Mouse (Mus musculus) splenic B cell, adult 2 months (primary cell): Measurements from ENCODE around the gene Mcm10.

ENCODE experiments used
- DNase-seq: peaks from one replicate; pipeline ENCODE4 v3.0.0-alpha.2; 2011; ENCODE audit warnings: low read depth, low spot score
- H3K27me3 ChIP-seq: 2 replicates; pipeline ENCODE4 v1.6.1; 2012; ENCODE audit warnings: mild to moderate bottlenecking, low read length, moderate library complexity, mixed read lengths; ENCODE audit not compliant: control insufficient read depth, poor library complexity, insufficient read depth, severe bottlenecking
- H3K36me3 ChIP-seq: 2 replicates; pipeline ENCODE4 v1.6.1; 2012; ENCODE audit warnings: mild to moderate bottlenecking, low read length, moderate library complexity, mixed read lengths; ENCODE audit not compliant: control insufficient read depth, poor library complexity, insufficient read depth, severe bottlenecking

Gene Mcm10

GRCm38 (mm10) chr2:5038320-5038719, 25.7 kb upstream of the Mcm10 start:
- no peak for DNase-seq
- Histone ChIP-seq H3K27me3 (no peaks in the 10 kb centered on the region), H3K36me3 (no peaks in the 10 kb centered on the region)

GRCm38 (mm10) chr2:5037390-5037789, 24.8 kb upstream of the Mcm10 start:
- no peaks in the 10 kb centered on the region for H3K27me3 ChIP-seq
- DNase-seq: no peak

DNA sequence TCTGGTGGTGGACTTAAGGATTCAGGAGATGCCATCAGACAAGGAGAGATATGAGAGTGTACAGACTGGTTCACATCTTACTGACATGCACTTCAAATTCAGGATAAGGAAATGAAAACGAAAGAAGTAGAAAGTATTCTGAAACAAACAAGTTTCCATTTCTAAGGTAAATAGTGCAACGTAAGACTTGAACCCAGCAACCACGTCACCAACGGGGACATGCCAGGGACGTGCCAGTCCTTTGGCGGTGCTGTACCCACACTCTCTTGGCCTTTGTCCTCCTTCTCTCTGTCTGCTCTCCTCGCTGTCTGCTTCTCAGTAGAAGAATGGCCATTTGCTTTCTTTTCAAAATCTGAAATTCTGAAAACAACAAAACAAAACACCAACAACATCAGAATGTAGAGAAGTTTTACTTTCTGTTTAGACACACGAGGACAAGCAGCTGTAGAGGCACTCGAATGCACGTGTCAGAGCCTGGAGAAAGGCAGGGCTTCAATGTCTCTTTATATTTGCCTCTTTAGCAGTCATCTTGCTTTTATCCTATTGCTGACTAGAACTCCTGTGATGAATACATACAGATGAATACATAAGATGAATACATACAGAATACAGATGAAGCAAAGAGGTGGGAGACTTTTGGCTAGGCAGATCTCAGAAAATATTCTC, 24.0 kb upstream of the Mcm10 start:
- no peaks in the 10 kb centered on the region for H3K36me3 ChIP-seq
- H3K27me3 ChIP-seq: no peaks in the 10 kb centered on the region
- DNase-seq: peak; percentile 29

More at GRCm38 (mm10) chr2:5037390-5037789, 24.8 kb upstream of the Mcm10 start:
- no peaks in the 10 kb centered on the region for H3K36me3 ChIP-seq

- H3K36me3 ChIP-seq: no peaks in the 10 kb centered on the region
- DNase-seq: no peak
- H3K27me3 ChIP-seq: no peaks in the 10 kb centered on the region
Observed at GRCm38 (mm10) chr2:5035241-5035640, 22.6 kb upstream of the Mcm10 start.

GRCm38 (mm10) chr2:5034801-5035200, 22.2 kb upstream of the Mcm10 start:
- H3K27me3 ChIP-seq: no peaks in the 10 kb centered on the region

DNA sequence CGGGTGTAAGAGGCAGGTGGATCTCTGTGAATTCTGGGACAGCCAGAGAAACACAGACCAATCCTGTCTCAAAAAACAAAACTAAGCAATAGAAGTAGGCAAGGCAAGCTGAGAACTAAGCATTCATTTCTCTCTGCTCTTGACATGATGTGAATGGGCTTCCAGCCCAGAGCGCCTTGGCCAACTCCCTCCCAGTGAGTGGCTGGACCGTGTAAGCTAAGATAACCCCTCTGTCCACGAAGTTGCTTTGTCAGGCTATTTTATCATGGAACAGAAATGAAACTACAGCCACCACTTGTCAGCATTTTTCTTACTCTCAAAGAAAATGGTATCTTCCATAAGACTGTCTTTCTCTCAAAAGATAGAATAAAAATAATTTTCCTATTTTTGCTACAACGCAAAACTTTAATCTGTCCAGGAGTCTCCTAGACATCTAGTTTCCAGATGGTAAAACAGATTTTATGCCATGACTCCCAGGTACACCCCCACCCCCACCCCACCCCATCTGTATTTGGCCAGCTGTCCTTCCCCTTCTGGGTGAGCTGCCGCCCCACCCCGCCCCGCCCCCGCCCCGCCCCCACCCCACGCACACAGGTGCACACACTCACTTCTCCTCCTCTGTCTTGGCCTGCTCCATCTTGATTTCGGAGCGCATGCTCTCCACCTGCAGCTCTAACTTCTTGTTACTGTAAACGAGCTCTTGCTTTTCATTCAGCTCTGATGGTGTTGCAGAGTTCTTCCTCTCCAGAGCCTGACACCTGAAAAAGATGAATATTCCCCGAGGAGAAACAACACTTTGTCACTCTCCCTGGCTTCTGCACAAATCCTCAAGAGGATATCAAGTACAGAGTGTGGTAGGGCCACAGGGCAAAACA, 21.2 kb upstream of the Mcm10 start:
- no peaks in the 10 kb centered on the region for H3K36me3 ChIP-seq
- no peaks in the 10 kb centered on the region for H3K27me3 ChIP-seq
- DNase-seq: no peak

More at GRCm38 (mm10) chr2:5034801-5035200, 22.2 kb upstream of the Mcm10 start:
- H3K36me3 ChIP-seq: no peaks in the 10 kb centered on the region
- DNase-seq: no peak

DNA sequence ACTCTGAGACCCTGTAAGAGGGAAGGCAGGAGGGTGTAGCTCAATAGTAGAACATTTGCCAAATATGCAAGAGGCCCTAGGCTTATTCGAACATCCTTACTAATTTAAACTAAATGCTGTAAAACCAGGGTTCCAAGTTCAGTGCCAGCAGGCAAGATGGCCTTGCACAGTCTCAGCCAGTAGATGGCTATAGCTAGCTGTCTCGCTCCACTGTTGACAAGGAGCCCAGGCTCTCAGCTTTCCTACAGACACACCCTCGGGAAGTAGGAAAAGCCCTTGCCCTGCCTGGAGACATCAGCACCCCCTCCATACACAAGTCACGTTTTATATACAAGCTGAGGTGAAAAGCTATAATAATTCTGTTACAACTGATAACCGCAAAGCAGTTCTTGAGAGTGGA, 20.1 kb upstream of the Mcm10 start:
- no peaks in the 10 kb centered on the region for H3K27me3 ChIP-seq
- DNase-seq: no peak
- no peaks in the 10 kb centered on the region for H3K36me3 ChIP-seq

DNA sequence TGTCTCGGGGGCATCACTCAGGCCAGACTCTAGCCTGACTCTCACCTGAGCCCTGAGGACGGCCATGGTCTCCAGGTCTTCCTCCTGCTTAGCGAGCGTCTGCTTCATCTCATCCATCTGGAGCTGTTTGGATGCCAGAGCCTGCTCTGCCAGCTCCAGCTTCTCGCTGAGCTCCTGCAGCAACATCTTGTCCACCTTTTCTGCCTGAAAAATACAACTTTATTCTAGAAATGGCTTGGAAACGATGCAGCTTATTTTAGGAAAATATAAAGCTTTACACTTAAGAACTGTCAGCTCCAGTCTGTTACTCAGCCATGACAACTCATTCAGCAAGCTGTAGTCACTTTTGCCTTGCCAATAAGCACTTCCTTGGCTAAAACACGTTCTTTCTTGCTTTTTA, 18.6 kb upstream of the Mcm10 start:
- H3K27me3 ChIP-seq: no peaks in the 10 kb centered on the region
- no peak for DNase-seq
- H3K36me3 ChIP-seq: no peaks in the 10 kb centered on the region

GRCm38 (mm10) chr2:5029808-5030207, 17.2 kb upstream of the Mcm10 start:
- DNase-seq: no peak
- H3K27me3 ChIP-seq: no peaks in the 10 kb centered on the region
- no peaks in the 10 kb centered on the region for H3K36me3 ChIP-seq

GRCm38 (mm10) chr2:5028047-5028446, 15.5 kb upstream of the Mcm10 start:
- no peak for DNase-seq
- Histone ChIP-seq H3K27me3 (no peaks in the 10 kb centered on the region), H3K36me3 (no peaks in the 10 kb centered on the region)

DNA sequence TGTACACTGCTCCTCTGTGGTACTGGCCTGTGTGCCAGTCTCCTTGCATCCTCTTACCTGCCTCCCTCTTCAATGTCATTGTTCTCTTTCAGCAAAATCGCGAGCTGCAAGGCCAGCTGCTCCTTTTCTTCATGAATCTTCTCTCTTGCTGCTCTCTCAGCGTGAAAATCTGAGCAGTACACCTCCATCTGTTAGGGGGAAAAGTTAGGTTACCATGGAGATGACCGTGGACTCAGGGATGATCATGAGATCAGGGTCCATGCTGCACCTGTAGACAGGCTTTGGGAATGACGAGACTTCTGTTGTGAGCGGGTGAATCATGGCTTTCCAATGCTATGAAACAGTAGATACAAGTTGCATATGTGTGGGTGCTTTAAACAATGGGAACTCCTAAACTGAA, 14.5 kb upstream of the Mcm10 start:
- no peaks in the 10 kb centered on the region for H3K36me3 ChIP-seq
- DNase-seq: no peak
- no peaks in the 10 kb centered on the region for H3K27me3 ChIP-seq

DNA sequence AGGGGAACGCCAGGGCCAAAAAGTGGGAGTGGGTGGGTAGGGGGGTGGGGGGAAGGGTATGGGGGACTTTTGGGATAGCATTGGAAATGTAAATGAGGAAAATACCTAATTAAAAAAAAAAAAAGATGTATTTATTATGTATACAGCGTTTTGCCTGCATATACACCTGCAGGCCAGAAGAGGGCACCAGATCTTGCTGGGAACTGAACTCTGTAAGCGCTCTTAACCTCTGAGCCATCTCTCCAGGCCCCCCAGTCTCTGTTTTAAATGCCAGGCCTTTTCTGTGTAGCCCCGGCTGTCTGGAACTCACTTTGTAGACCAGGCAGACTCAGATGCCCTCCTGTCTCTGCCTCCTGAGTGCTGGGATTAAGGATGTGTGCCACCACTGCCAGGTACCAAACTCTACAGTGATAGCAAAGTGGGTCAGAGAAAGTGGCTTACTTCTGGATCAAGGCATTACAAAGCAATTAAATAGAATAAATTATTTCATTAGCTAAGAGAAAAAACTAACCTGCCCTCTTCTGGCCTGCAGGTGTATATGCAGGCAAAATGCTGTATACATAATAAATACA, 12.7 kb upstream of the Mcm10 start:
- peak; percentile 58 for DNase-seq
- no peaks in the 10 kb centered on the region for H3K27me3 ChIP-seq

GRCm38 (mm10) chr2:5023699-5024399, 11.3 kb upstream of the Mcm10 start:
- no peaks in the 10 kb centered on the region for H3K27me3 ChIP-seq
- no peaks in the 10 kb centered on the region for H3K36me3 ChIP-seq
- DNase-seq: no peak

More for the DNA sequence above, 12.7 kb upstream of the Mcm10 start:
- no peaks in the 10 kb centered on the region for H3K36me3 ChIP-seq

DNA sequence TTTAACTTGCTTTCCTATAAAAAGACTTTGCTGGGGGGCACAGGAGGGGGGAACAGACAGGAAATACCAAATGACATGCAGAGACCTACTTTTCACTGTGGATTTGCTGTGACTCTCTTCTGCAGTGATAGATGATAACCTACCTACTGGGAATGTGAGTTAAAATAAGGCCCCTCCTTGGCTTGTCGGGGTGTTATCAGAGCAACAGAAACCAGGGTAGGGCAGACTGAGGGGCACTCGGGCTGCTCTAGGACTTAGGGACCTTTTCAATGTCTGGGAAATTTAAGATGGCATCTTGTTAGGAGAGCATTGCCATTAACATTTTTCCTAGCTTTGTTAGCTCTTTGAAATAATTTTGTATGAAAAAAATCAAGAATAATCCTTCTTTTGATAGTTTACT, 10.7 kb upstream of the Mcm10 start:
- no peak for DNase-seq
- no peaks in the 10 kb centered on the region for H3K36me3 ChIP-seq
- no peaks in the 10 kb centered on the region for H3K27me3 ChIP-seq

GRCm38 (mm10) chr2:5019708-5020107, 7.1 kb upstream of the Mcm10 start:
- H3K27me3 ChIP-seq: no peaks in the 10 kb centered on the region
- no peak for DNase-seq
- H3K36me3 ChIP-seq: no peaks in the 10 kb centered on the region
